Mouse (Mus musculus): ENCODE measurements at regions not wholly inside any gene's neighbourhood (a gene's known extent, or its start where the extent isn't known, plus 50 kb on each side); places are given as distances from the start of the nearest gene placed in this dataset.

DNA sequence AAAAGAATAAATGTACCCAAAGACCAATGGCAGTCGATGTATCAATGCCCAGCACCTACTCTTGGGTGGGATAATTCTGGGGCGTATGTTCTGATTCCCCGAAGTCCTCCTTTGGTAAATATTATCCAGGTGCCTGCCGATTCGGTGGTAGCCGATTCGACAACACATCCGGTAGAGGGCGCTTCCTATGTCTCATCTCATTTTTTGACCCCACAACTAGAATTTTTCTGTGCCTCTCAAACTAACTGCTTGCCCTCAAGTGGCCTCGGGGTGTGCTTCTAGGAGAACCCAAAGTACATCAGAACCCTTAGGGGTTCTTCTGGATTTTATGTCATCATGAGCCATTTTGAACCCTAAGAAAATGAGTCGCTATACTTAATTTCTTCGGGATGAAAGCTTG lies 72.3 kb upstream of the Arid5b start:
- ATAC-seq (ENCODE audit: low FRiP score, low read depth) (no peak), DNase-seq (ENCODE audit: low spot score) (no peak)
- H3K27ac ChIP-seq (replicated peaks; ENCODE audit: low read depth, low read length): no peak overlapping the region
- H3K36me3 ChIP-seq (ENCODE audit: control insufficient read depth, insufficient read depth, low read length): no peaks in the 10 kb centered on the region
- H3K4me3 ChIP-seq (replicated peaks; ENCODE audit: low read length): no peak overlapping the region
- peaks cover 15% of the 10 kb centered on the region for H3K4me1 ChIP-seq (ENCODE audit: control insufficient read depth, insufficient read depth, low read length)
- H3K9me3 ChIP-seq (ENCODE audit: control insufficient read depth, low read length): no peaks in the 10 kb centered on the region
- H3K9ac ChIP-seq (ENCODE audit: low read depth, low read length, severe bottlenecking): no peak overlapping the region
- H3K4me2 ChIP-seq (replicated peaks; ENCODE audit: low read depth, low read length, severe bottlenecking): no peak overlapping the region
- no peak for TF ChIP-seq POLR2A (IDR thresholded peaks at IDR 0.05; ENCODE audit: borderline replicate concordance, extremely low read depth, insufficient read depth, insufficient read length)
- 82% methylated on average over 12 of the region's 12 CpGs for WGBS
- no peaks in the 10 kb centered on the region for H3K27me3 ChIP-seq (ENCODE audit: control insufficient read depth, insufficient read depth, low read length)

DNA sequence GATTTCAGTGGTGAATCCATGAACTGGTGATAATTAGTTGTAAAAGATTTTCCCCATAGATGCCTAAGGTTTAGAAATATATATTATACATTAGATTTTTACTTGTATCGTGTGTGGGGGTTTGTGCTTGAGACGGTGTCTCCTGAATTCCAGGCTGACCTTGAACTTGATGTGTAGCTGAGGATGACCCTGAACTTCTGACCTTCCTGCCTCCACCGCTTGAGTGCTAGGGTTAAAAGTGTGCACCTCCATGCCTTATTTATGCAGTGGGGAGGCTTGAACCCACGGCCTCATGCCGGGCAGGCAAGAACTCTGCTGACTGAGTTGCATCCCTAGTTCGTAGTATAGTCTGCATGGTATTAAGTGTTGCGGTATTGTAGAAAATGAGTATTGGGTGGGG lies 69.3 kb upstream of the Arid5b start:
- ATAC-seq (ENCODE audit: low FRiP score, low read depth) (no peak), DNase-seq (ENCODE audit: low spot score) (no peak)
- Histone ChIP-seq H3K27ac (replicated peaks; ENCODE audit: low read depth, low read length) (no peak overlapping the region), H3K27me3 (ENCODE audit: control insufficient read depth, insufficient read depth, low read length) (no peaks in the 10 kb centered on the region), H3K4me3 (replicated peaks; ENCODE audit: low read length) (no peak overlapping the region), H3K4me2 (replicated peaks; ENCODE audit: low read depth, low read length, severe bottlenecking) (no peak overlapping the region), H3K9ac (ENCODE audit: low read depth, low read length, severe bottlenecking) (no peak overlapping the region), H3K9me3 (ENCODE audit: control insufficient read depth, low read length) (peaks cover 6% of the 10 kb centered on the region), H3K36me3 (ENCODE audit: control insufficient read depth, insufficient read depth, low read length) (no peaks in the 10 kb centered on the region), H3K4me1 (ENCODE audit: control insufficient read depth, insufficient read depth, low read length) (peaks cover 6% of the 10 kb centered on the region; the same call in 1 of the 2 replicates)
- TF ChIP-seq POLR2A (IDR thresholded peaks at IDR 0.05; ENCODE audit: borderline replicate concordance, extremely low read depth, insufficient read depth, insufficient read length): no peak
- 95% methylated on average over 7 of the region's 7 CpGs for WGBS

DNA sequence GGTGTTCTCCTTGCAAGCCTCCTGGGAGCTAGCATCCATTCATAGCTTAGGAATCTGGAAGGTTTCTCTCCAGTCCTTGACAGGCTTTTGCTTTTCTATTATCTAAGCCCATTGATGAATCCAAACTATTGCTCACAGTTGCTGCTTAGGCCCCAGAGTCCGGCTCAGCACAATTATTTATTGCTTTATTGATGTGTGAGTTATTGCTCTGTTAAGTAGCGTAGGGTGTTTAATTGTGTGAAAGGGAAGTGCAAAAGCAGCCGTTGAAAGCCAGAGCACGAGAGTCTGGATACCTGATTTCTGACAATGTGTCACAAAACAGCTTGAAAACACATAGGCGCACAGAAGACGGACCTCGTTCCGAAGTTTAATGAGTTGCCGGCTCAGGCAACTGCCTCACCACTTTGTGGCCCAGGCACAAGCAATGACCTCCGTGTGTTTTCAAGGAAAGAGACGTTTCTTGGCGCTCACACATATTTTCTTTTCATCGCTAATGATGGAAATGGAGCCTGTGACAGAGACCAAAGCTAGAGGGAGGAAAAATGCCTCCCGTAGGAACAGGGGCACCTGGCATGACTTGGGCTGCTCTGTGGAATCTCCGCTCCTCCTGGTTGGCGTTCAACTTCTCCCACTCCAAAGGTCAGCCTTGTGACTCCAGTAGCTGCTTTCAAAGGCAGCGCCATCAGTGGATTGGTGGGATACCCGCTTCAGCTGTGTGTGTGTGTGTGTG lies 66.6 kb upstream of the Arid5b start:
- Histone ChIP-seq H3K27me3 (ENCODE audit: control insufficient read depth, insufficient read depth, low read length) (no peaks in the 10 kb centered on the region), H3K4me1 (ENCODE audit: control insufficient read depth, insufficient read depth, low read length) (no peaks in the 10 kb centered on the region), H3K36me3 (ENCODE audit: control insufficient read depth, insufficient read depth, low read length) (no peaks in the 10 kb centered on the region), H3K4me2 (replicated peaks; ENCODE audit: low read depth, low read length, severe bottlenecking) (no peak overlapping the region), H3K27ac (replicated peaks; ENCODE audit: low read depth, low read length) (no peak overlapping the region), H3K9me3 (ENCODE audit: control insufficient read depth, low read length) (peaks cover 11% of the 10 kb centered on the region), H3K4me3 (replicated peaks; ENCODE audit: low read length) (no peak overlapping the region), H3K9ac (ENCODE audit: low read depth, low read length, severe bottlenecking) (no peak overlapping the region)
- DNase-seq (ENCODE audit: low spot score): no peak
- no peak for ATAC-seq (ENCODE audit: low FRiP score, low read depth)
- 39% methylated on average over 18 of the region's 18 CpGs for WGBS
- TF ChIP-seq POLR2A (IDR thresholded peaks at IDR 0.05; ENCODE audit: borderline replicate concordance, extremely low read depth, insufficient read depth, insufficient read length): no peak

DNA sequence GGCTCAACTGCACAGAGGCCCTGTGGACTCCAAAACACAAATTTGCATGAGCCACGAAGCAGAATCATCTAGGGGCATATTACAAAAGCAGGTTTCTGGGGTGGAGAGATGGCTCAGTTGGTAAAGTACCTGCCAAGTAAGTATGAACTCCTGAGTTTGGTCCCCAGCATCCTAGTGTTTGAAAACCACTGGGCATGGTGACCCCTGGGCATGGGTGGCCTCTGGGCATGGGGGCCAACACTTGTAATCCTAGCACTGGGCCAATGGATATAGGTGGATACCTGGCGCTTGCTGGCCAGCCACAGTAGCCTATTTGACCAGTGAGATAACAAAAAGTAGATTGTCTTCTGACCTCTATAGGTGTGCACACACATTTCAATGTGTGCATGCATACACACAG lies 65.7 kb upstream of the Arid5b start:
- H3K9ac ChIP-seq (ENCODE audit: low read depth, low read length, severe bottlenecking): no peak overlapping the region
- H3K27me3 ChIP-seq (ENCODE audit: control insufficient read depth, insufficient read depth, low read length): no peaks in the 10 kb centered on the region
- H3K4me2 ChIP-seq (replicated peaks; ENCODE audit: low read depth, low read length, severe bottlenecking): no peak overlapping the region
- DNase-seq (ENCODE audit: low spot score): no peak
- H3K36me3 ChIP-seq (ENCODE audit: control insufficient read depth, insufficient read depth, low read length): no peaks in the 10 kb centered on the region
- TF ChIP-seq POLR2A (IDR thresholded peaks at IDR 0.05; ENCODE audit: borderline replicate concordance, extremely low read depth, insufficient read depth, insufficient read length): no peak
- H3K9me3 ChIP-seq (ENCODE audit: control insufficient read depth, low read length): peaks cover 11% of the 10 kb centered on the region
- H3K4me1 ChIP-seq (ENCODE audit: control insufficient read depth, insufficient read depth, low read length): no peaks in the 10 kb centered on the region
- WGBS: 89% methylated on average over 2 of the region's 2 CpGs
- ATAC-seq (ENCODE audit: low FRiP score, low read depth): no peak
- no peak overlapping the region for H3K27ac ChIP-seq (replicated peaks; ENCODE audit: low read depth, low read length)
- H3K4me3 ChIP-seq (replicated peaks; ENCODE audit: low read length): no peak overlapping the region

DNA sequence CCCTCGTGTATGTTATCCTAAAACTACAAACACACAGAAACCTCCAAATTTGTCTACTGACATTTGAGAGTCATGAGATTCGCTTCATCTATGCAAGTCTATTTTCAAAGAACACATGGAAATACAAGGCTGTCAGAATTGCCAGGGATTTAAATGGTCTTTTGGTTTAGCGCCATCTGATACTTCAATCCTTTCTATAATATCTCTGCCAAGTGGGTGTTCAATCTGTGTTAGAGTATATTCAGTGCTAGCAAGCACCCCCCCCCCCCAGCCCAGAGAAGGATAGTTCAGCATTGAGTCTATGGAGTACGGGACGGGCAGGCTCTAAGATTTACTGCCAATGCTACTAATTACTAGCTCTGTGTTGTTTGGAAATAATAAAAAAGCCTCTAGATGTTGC lies 55.5 kb upstream of the Arid5b start:
- 76% methylated on average over 5 of the region's 5 CpGs for WGBS
- ATAC-seq (ENCODE audit: low FRiP score, low read depth): no peak
- TF ChIP-seq POLR2A (IDR thresholded peaks at IDR 0.05; ENCODE audit: borderline replicate concordance, extremely low read depth, insufficient read depth, insufficient read length): no peak

More for the DNA sequence above, 55.5 kb upstream of the Arid5b start:
- no peaks in the 10 kb centered on the region for H3K9me3 ChIP-seq (ENCODE audit: control insufficient read depth, low read length)
- no peak overlapping the region for H3K27ac ChIP-seq (replicated peaks; ENCODE audit: low read depth, low read length)
- H3K4me3 ChIP-seq (replicated peaks; ENCODE audit: low read length): no peak overlapping the region
- no peak overlapping the region for H3K9ac ChIP-seq (ENCODE audit: low read depth, low read length, severe bottlenecking)
- no peaks in the 10 kb centered on the region for H3K4me1 ChIP-seq (ENCODE audit: control insufficient read depth, insufficient read depth, low read length)
- no peaks in the 10 kb centered on the region for H3K27me3 ChIP-seq (ENCODE audit: control insufficient read depth, insufficient read depth, low read length)
- no peaks in the 10 kb centered on the region for H3K36me3 ChIP-seq (ENCODE audit: control insufficient read depth, insufficient read depth, low read length)
- DNase-seq (ENCODE audit: low spot score): no peak
- no peak overlapping the region for H3K4me2 ChIP-seq (replicated peaks; ENCODE audit: low read depth, low read length, severe bottlenecking)

Measured in limb, embryonic 14.5 days (tissue).